Mouse (Mus musculus) heart, postnatal 10 days (tissue): ENCODE measurements around the gene Cnfn. TPM values are rescaled to one million over a fixed set of nuclear protein-coding genes. Genes with fewer than 3 reads are reported as not detected.

ENCODE experiments used
- DNase-seq, 2 experiments: peaks; one replicate each; pipeline ENCODE4 v3.0.0; 2021
- intact Hi-C: fragments of 180-260 bp; cut with DNase I; formaldehyde crosslinking; loops from one replicate; pipeline ENCODE4 v1.15.1; 2025
- total RNA-seq, 2 experiments: library from RNA; stranded (reverse); gene quantifications; 2 replicates each; pipeline ENCODE4 v1.2.3; 2021

The Cnfn gene
- total RNA-seq, 2 experiments from 2014 or later, result not detected

- DNase-seq, result no peak
- intact Hi-C loops, result no loop called here
These were observed 22.4 kb upstream of the Cnfn start for GRCm38 (mm10) chr7:25391856-25392453.

- intact Hi-C loops, result no loop called here
- no peak for DNase-seq
These were observed 21.5 kb upstream of the Cnfn start for GRCm38 (mm10) chr7:25390986-25391385.

DNA sequence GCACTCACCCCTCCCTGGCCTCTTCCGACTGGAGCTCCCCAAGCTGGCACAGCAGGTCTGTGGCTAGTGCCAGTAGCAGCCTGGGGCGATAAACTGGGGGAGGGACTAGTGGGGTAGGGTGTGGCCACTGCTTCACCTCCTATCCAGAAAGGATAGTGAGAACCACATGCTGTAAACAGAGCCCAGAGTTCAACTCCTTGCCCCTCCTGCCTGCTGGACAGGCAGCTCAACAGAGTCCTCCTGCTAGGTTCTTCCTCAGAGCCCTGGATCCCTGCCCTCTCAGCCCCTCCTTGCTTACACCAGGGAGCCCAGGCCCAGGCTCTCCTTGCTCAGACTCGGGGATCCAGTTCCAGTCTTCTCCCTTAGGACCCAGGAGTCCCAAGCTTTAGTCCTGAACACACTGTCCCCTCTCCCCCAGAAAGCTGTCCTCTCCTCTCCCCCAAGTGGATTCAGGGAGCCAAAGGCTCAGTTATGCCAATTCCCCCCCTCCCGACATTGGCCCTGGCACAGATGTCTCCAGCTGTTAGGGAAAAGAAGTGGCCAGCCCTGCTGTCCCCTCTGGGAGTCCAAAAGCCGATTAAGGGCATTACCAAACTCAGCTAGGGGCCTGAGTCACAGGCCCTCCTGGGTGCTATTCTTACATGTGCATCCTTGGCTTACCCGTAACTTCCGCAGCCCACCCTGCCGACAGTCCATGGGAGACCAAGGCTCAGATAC, 20.7 kb upstream of the Cnfn start:
- peak; percentile 84 to 85 for DNase-seq
- intact Hi-C loops, result no loop called here

- DNase-seq, result no peak
- intact Hi-C loops, result loop anchor here (5.0 kb wide), 1 partner anchor 147 kb away; no protein-coding TSS in a partner anchor
These were observed 19.4 kb upstream of the Cnfn start for GRCm38 (mm10) chr7:25388916-25389315.

DNA sequence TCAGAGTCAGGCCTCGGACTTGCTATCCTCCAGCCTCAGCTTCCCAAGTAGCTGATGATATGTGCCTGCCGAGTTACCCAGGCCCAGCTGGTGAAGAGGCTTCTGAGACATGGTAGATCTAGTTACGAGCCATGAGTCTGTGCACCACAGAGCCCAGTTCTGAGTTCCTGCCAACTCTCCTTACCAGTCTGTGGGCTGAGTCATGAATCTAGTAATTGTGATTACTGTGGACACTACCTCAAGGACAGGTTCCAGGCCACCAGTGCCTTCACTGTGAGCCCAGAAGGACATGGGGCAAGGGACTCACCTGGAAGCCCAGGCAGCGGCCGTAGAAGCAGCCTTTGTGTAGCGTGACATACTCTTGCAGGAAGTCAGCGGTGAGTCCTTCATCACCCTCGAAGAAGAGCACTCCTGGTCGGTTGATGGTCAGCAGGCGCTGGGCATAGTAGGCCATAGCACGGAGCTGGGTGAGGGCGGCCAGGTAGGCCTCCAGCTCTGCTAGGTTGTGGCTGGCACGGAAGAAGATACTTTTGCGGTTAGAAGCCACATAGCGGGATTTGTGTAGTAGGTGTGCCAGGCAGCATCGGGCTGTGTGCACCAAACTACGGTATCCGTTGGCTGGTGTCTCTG, 18.4 kb upstream of the Cnfn start:
- intact Hi-C loops, result loop anchor here (5.0 kb wide), 1 partner anchor 146 kb away; no protein-coding TSS in a partner anchor
- peak in 1 of 2 experiments; percentile 55 for DNase-seq

GRCm38 (mm10) chr7:25385850-25386555, 16.5 kb upstream of the Cnfn start:
- peak; percentile 95 to 96 for DNase-seq
- intact Hi-C loops, result loop anchor here (5.0 kb wide), 1 partner anchor 144 kb away; no protein-coding TSS in a partner anchor

- intact Hi-C loops, result loop anchor here (5.0 kb wide), 1 partner anchor 143 kb away; no protein-coding TSS in a partner anchor
- DNase-seq, result no peak
These were observed 15.7 kb upstream of the Cnfn start for GRCm38 (mm10) chr7:25385259-25385658.

DNA sequence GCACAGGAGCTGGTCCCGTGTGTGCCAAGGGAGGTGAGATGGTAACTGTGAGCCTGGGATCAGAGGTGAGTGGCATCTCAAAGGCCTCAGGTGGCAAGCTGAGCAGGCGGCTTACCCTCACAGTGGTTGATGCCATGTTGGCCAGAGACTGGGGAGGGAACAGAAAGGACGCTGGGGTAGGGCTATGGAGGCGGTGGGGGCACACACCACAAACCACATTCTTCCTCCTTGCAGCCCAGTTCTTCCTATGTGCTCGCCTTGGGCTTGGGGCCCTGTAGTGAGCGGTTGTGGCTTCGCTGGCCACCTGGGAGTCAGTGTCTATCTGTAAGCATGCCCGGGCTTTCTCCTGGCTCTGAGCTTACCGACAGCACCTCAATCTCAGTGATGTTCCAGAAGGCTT, 15.3 kb upstream of the Cnfn start:
- DNase-seq, result no peak
- intact Hi-C loops, result loop anchor here (5.0 kb wide), 2 partner anchors 143 to 163 kb away; partner anchors contain the start of genes Dedd2 and Zfp526

DNA sequence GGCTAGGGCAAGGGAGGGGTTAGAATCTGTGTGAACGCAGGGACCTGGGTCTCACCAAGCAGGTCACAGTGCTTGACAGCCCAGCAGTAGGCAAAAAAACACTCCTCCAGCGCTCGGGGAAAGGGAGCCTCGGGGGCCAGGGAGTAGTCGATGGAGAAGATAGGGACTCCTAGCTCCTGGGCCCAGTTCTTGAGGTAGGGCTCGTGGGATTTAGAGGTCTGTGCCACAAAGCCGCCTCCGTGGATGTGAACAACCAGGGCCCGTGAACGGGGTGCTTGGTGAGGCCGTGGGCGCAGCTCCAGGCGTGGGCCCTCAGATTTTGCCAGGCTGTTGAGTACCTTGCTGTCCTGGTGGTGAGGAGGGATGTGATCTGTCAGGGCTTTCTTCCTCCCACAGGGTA, 14.8 kb upstream of the Cnfn start:
- DNase-seq, result no peak
- intact Hi-C loops, result loop anchor here (5.0 kb wide), 1 partner anchor 162 kb away; the partner anchor contains the start of genes Dedd2 and Zfp526

GRCm38 (mm10) chr7:25383891-25384290, 14.4 kb upstream of the Cnfn start:
- DNase-seq, result no peak
- intact Hi-C loops, result loop anchor here (5.0 kb wide), 1 partner anchor 162 kb away; the partner anchor contains the start of genes Dedd2 and Zfp526

DNA sequence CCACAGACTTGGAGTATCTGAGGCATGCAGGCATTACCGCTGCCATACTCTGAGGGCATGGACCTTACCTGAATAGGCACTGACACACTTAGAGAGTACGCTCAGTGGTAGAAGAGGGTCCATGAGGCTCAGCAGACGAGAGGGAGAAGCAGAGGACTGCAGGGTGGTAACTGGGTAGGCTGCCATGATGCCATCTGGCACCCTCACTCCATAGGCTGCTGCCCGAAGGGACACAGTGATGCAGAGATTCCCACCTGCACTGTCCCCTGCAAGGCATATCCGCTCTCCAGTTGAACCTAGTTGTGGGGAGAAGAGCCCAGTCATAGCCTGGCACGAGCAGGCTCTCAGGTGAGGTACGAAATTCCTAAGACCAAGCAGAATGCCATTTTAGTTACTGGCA, 13.9 kb upstream of the Cnfn start:
- DNase-seq, result no peak
- intact Hi-C loops, result loop anchor here (5.0 kb wide), 1 partner anchor 161 kb away; the partner anchor contains the start of genes Dedd2 and Zfp526

DNA sequence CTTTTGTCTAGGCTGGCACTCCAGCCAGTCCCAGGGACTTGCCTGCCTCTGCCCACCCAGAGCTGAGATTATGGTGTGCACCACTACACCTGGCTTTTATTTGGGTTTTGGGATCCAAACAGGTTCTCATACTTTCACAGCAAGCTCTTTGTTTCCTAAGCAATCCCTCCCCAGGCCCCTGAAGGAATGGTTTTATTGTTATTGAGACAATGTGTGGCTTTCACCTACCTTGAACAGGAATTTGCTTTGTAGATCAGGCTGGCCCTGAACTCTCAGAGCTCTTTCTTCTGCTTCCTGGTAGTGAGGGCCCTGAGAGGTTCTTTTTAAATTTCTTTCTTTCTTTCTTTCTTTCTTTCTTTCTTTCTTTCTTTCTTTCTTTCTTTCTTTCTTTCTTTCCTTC, 13.0 kb upstream of the Cnfn start:
- intact Hi-C loops, result loop anchor here (5.0 kb wide), 1 partner anchor 160 kb away; the partner anchor contains the start of genes Dedd2 and Zfp526
- DNase-seq, result no peak

- DNase-seq, result peak in 1 of 2 experiments; percentile 43
- intact Hi-C loops, result loop anchor here (5.0 kb wide), 1 partner anchor 159 kb away; the partner anchor contains the start of genes Dedd2 and Zfp526
These were observed 11.8 kb upstream of the Cnfn start for GRCm38 (mm10) chr7:25381284-25381680.

- intact Hi-C loops, result loop anchor here (5.0 kb wide), 1 partner anchor 158 kb away; the partner anchor contains the start of genes Dedd2 and Zfp526
- DNase-seq, result peak in 1 of 2 experiments; percentile 42
These were observed 11.1 kb upstream of the Cnfn start for GRCm38 (mm10) chr7:25380392-25381283.

DNA sequence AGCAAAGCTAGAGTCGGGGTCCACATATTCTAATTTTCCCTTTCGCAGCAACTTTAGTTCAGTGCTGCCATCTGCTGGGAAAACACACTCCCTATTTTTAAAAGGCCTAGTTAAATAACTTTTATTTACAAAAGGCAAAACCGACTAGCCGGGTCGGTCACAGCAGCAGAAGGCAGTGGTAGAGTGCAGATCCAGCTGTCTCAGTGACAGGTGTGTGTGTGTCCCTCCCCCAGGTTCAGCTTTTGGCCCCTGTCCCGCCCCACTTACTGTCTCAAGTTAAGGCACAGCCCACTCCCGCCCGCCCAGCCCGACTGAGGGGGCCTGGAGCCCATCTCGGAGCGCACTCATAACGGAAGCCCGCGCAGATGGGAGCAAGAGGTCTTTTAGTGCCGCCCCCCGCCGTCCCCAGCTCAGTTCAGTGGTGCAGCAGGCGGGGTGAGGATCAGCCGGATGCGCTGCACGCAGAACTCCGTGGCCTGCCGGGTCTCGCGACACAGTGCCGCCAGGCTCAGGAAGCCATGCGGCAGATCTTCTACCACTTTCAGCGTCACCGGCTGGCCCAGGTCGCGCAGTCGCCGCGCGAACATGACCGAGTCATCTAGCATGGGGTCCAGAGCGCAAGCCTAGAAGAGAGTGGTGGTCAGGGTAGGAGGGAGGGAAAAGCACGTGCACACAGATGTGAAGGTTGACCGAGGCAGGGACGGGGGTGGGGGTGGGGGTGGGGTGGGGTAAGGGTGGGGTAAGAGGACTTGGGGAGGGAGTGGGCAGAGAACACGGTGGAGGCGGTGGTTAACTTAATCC, 10.2 kb upstream of the Cnfn start:
- DNase-seq, result peak; percentile 69 to 81
- intact Hi-C loops, result loop anchor here (5.0 kb wide), 2 partner anchors 97 to 157 kb away; partner anchors contain the start of genes Dedd2 and Zfp526

DNA sequence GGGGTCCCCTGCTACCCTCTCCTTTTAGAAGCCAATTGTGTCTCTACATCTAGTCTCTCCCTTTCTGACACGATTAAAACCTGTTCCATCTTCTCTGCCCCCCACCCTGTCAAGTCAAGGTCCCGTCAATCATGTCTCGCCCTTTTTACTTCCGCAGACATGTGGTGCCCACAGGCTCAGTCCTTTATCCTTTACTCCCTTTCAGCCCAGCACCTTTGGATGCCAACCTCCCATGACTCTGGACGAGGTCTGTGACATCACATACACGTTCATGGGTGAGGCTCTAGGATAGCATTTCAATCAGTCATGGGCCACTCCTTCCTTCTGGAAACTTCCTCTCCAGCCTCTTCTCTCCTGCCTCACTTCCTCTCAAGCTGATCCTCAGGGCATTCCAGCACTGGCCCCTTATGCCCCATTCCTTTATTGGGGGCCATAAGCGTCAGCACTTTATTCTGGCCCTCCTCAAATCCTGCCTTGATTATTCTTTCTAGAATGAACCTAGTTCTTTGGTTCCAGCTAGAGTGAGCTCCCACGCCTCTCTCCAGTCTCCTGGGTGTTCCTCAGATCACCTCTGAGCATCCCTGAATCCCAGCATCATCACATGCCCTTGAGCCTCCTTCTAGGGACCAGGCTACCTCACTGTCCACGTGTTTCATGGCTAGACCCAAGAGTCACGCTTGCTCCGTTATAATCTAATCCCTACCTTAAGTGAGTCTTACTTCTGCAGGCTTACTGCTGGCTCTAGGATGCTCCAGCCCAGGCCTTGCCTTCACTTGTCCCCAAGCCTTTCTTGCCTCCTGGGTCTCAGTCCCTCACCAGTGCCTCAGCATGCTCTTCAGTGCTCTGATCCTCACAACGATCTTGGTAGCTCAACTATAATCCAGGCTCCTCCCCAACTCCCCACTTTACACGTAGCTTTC, 8.9 kb upstream of the Cnfn start:
- no peak for DNase-seq
- intact Hi-C loops, result loop anchor here (5.0 kb wide), 1 partner anchor 96 kb away; no protein-coding TSS in a partner anchor

- peak in 1 of 2 experiments; percentile 42 for DNase-seq
- intact Hi-C loops, result loop anchor here (5.0 kb wide), 1 partner anchor 95 kb away; no protein-coding TSS in a partner anchor
These were observed 7.7 kb upstream of the Cnfn start for GRCm38 (mm10) chr7:25377100-25377700.
